Comparison of ENCODE assay signal across 12 mouse cellular contexts in the genomic region with DNA sequence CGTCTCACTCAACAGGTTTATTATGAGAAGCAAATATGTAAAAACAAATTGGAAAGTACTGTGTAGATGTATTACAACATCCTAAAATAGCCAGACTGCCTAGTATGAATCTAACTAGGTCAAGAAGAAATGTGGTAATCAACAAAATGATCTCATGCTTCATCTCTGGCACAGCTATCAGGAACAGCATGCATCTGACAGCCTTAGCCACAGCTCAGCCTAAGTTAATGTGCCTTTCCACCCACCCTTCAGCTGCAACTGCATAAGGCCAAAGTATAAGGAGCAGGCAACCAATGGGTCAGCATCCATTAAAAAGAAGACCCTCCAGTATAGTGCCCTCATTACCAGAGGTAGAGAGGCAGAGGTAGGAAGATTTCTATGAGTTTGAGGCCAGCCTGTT. TPM values are rescaled to one million over a fixed set of nuclear protein-coding genes. Genes with fewer than 3 reads are reported as not detected.
DNase-seq lines count a peak whose midpoint lies in the region; ATAC-seq and TF ChIP-seq lines count a peak whose summit lies in the region.
"Had no signal": no experiment of that assay in that cellular context is flagged by ENCODE, and none has a peak within 500 bp of the region (broad histone marks: within the 10 kb centered on the region; RNA-seq: fewer than 3 reads in every experiment).

No protein-coding gene starts in this region.

- peak; percentile 26 to 38 for DNase-seq in adrenal gland, postnatal 36 days
- no peak for DNase-seq in adrenal gland, adult 18-20 months (ENCODE audit: low spot score in 2 of 2)
- no peak for DNase-seq in liver, postnatal 0 days
- no peak for DNase-seq in liver
- peak; percentile 33 to 49 for DNase-seq in cerebellum, postnatal 36 days
- DNase-seq in lung, postnatal 36 days = peak; percentile 68
- no peak for DNase-seq in spleen, adult 18-20 months
- DNase-seq: B cell, adult 2 months; heart, adult 2 months had no signal

- WGBS in liver, postnatal 0 days (ENCODE audit: insufficient replicate concordance) = 78% methylated on average over 1 of the region's 1 CpGs
- WGBS in forebrain, embryonic 16.5 days = 85% methylated on average over 1 of the region's 1 CpGs

- no peak for TF ChIP-seq CTCF in liver, postnatal 0 days (IDR thresholded peaks at IDR 0.05; ENCODE audit: low read depth)

- ATAC-seq in liver, postnatal 0 days = peak; percentile 83
- ATAC-seq in forebrain, embryonic 16.5 days = no peak

- H3K4me3 ChIP-seq in liver, postnatal 0 days (ENCODE audit: low read depth, low read length) = no peak overlapping the region
- H3K4me3 ChIP-seq in forebrain, embryonic 16.5 days (replicated peaks; ENCODE audit: low read length) = no peak overlapping the region
- H3K4me3 ChIP-seq: heart, adult 2 months; neural tube, embryonic 15.5 days had no signal

- no peaks in the 10 kb centered on the region for H3K27me3 ChIP-seq in liver, postnatal 0 days (ENCODE audit: insufficient read depth, low read length)
- no peaks in the 10 kb centered on the region for H3K27me3 ChIP-seq in forebrain, embryonic 16.5 days (replicated peaks; ENCODE audit: control insufficient read depth, insufficient read depth, low read length)
- H3K27me3 ChIP-seq: megakaryocyte, embryonic 14.5 days; neural tube, embryonic 15.5 days had no signal

- peaks cover 18% of the 10 kb centered on the region for H3K4me1 ChIP-seq in liver, postnatal 0 days (ENCODE audit: insufficient read depth)
- H3K4me1 ChIP-seq in forebrain, embryonic 16.5 days (replicated peaks; ENCODE audit: control insufficient read depth, insufficient read depth, low read length) = no peaks in the 10 kb centered on the region

- no peaks in the 10 kb centered on the region for H3K9me3 ChIP-seq in liver, postnatal 0 days (ENCODE audit: low read length)
- H3K9me3 ChIP-seq in forebrain, embryonic 16.5 days (ENCODE audit: control insufficient read depth, low read length) = no peaks in the 10 kb centered on the region
- H3K9me3 ChIP-seq: megakaryocyte, embryonic 14.5 days; neural tube, embryonic 15.5 days had no signal

- H3K36me3 ChIP-seq in liver, postnatal 0 days (replicated peaks; ENCODE audit: insufficient read depth, low read length) = no peaks in the 10 kb centered on the region
- H3K36me3 ChIP-seq in forebrain, embryonic 16.5 days (ENCODE audit: control insufficient read depth, insufficient read depth) = no peaks in the 10 kb centered on the region
- H3K36me3 ChIP-seq: neural tube, embryonic 15.5 days had no signal

- no peak overlapping the region for H3K9ac ChIP-seq in liver, postnatal 0 days (replicated peaks)
- no peak overlapping the region for H3K9ac ChIP-seq in forebrain, embryonic 16.5 days (replicated peaks; ENCODE audit: low read depth, low read length)
- H3K9ac ChIP-seq: neural tube, embryonic 15.5 days had no signal

- H3K4me2 ChIP-seq in liver, postnatal 0 days (ENCODE audit: low read depth, low read length) = no peak overlapping the region
- H3K4me2 ChIP-seq in forebrain, embryonic 16.5 days (ENCODE audit: low read length) = no peak overlapping the region
- H3K4me2 ChIP-seq: neural tube, embryonic 15.5 days had no signal

- no peak for TF ChIP-seq EP300 in liver, postnatal 0 days (IDR thresholded peaks at IDR 0.05; ENCODE audit: low read depth)

- H3K27ac ChIP-seq in liver, postnatal 0 days (ENCODE audit: low read depth) = no peak overlapping the region
- no peak overlapping the region for H3K27ac ChIP-seq in forebrain, embryonic 16.5 days (ENCODE audit: low read length)
- H3K27ac ChIP-seq: neural tube, embryonic 15.5 days had no signal

RNA-seq across cellular contexts. Expression of gene Slc16a10, which starts 34.1 kb away (rescaled TPM):
- 10 to 100 TPM; 21.8 to 22.5 TPM for total RNA-seq in adrenal gland, postnatal 36 days (2021)
- total RNA-seq in adrenal gland, adult 18-20 months (2021) = 10 to 100 TPM; 19.8 to 22.9 TPM
- 20.2 and 22.1 TPM in 2 replicates for polyA plus RNA-seq in liver, postnatal 0 days (2015; fragmentation: Nextera tagmentation; extraction: Ambion mirVana)
- 1.9 and 2.2 TPM in 2 replicates for polyA plus RNA-seq in forebrain, embryonic 16.5 days (2015; fragmentation: Nextera tagmentation; extraction: Ambion mirVana)

Comparison
In these comparisons a context has a peak if more than half of its experiments do, and no peak if none do; other contexts are left out.
1. DNase-seq: peak in adrenal gland, postnatal 36 days (2 of 2), cerebellum, postnatal 36 days (2 of 2) and lung, postnatal 36 days (single experiment); none in adrenal gland, adult 18-20 months (0 of 2), liver, postnatal 0 days (single experiment), liver (single experiment) and spleen, adult 18-20 months (0 of 2).